Mouse (Mus musculus) kidney, adult 2 months (tissue): ENCODE measurements around the gene Ntm.

ENCODE experiments used
- CTCF ChIP-seq: fragments of 200-500 bp; conservative IDR thresholded peaks from 2 replicates; pipeline ENCODE4 v1.5.1; 2011; ENCODE audit warnings: low read depth, mild to moderate bottlenecking, control low read depth, low read length, moderate library complexity, mixed read lengths; ENCODE audit not compliant: insufficient read depth, insufficient read length
- POLR2A ChIP-seq: fragments of 200-500 bp; IDR thresholded peaks from one replicate; pipeline ENCODE4 v1.6.1; 2011; ENCODE audit warnings: low read depth, low read length, control low read depth

DNA sequence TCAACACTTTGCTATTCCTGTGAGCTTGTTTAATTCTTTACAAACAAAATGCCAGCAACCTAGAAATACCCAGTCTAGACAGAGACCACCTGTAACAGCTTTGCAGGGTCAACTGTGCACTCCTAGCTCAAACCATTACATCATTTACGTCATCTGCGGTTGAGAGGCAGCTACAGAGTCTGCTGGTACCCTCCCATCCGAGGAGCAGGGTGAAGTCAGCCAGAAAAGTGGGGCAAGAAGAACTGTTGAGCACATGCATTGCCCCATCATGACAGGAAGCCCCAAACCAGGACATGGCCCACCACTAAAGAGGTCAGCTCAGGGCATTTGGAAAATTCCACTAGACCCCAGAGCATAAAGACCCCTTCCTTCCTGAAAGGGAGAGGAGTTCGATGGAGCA is 175.5 kb downstream of the Ntm start:
- no peak for TF ChIP-seq CTCF
- no peak for TF ChIP-seq POLR2A
